Comparison of ENCODE assay signal across 8 mouse cellular contexts in genomic region chr5:137787151-137787928, GRCm38 (mm10). TPM values are rescaled to one million over a fixed set of nuclear protein-coding genes. Genes with fewer than 3 reads are reported as not detected.
A peak's percentile ranks its signal among the peaks of the same experiment; 100 is the strongest.
DNase-seq lines count a peak whose midpoint lies in the region; ATAC-seq and TF ChIP-seq lines count a peak whose summit lies in the region.

Gene Mepce, minus strand, starts transcription at chr5:137787655.
Gene Zcwpw1, plus strand, starts transcription at chr5:137787798.

- under 1% methylated on average over 47 of the region's 48 CpGs for WGBS in heart, embryonic 11.5 days (ENCODE audit: insufficient replicate concordance)
- WGBS in kidney, embryonic 16.5 days, result under 1% methylated on average over 48 of the region's 48 CpGs
- WGBS in liver, adult 2 months, result under 1% methylated on average over 48 of the region's 48 CpGs

- TF ChIP-seq POLR2A in liver, adult 2 months (IDR thresholded peaks at IDR 0.05; ENCODE audit: extremely low read depth, insufficient read depth, low read length), result 0 out of 2 replicates have a peak, but pooled peaks have one; percentile 53
- TF ChIP-seq POLR2A in myocyte (IDR thresholded peaks at IDR 0.05; ENCODE audit: insufficient read length, low read depth), result peak; percentile 76

- peak; percentile 63 for ATAC-seq in erythroblast, adult 5-6 weeks (replicated peaks; ENCODE audit: low FRiP score, poor library complexity, severe bottlenecking)
- ATAC-seq in heart, embryonic 11.5 days (replicated peaks; ENCODE audit: insufficient number of reproducible peaks, low FRiP score, low TSS enrichment), result peak; percentile 52
- ATAC-seq in kidney, embryonic 16.5 days (ENCODE audit: low FRiP score, low TSS enrichment), result peak; percentile 67

- H3K79me2 ChIP-seq in liver, adult 2 months (ENCODE audit: control insufficient read depth, insufficient read depth, low read length), result peaks cover 16% of the 10 kb centered on the region
- H3K79me2 ChIP-seq in myocyte (ENCODE audit: control insufficient read depth, insufficient read depth), result peaks cover 24% of the 10 kb centered on the region

- peak within 1 kb of the TSS; percentile 88 for H3K4me3 ChIP-seq in heart, embryonic 11.5 days (ENCODE audit: low read depth, low read length)
- peak within 1 kb of the TSS; percentile 90 for H3K4me3 ChIP-seq in kidney, embryonic 16.5 days (ENCODE audit: low read length)
- peak within 1 kb of the TSS; percentile 82 for H3K4me3 ChIP-seq in liver, adult 2 months (ENCODE audit: insufficient read depth, low read depth, low read length)
- peak within 1 kb of the TSS; percentile 79 for H3K4me3 ChIP-seq in myocyte

- H3K9ac ChIP-seq in heart, embryonic 11.5 days (ENCODE audit: low read depth, low read length), result peak within 1 kb of the TSS; percentile 97
- peak within 1 kb of the TSS; percentile 98 for H3K9ac ChIP-seq in kidney, embryonic 16.5 days (replicated peaks; ENCODE audit: low read length)
- H3K9ac ChIP-seq in liver, adult 2 months (ENCODE audit: low read depth, low read length), result peak within 1 kb of the TSS; percentile 91

- no peaks in the 10 kb centered on the region; the same call in 1 of the 2 replicates for H3K27me3 ChIP-seq in heart, embryonic 11.5 days (ENCODE audit: control insufficient read depth, insufficient read depth, low read length)
- no peaks in the 10 kb centered on the region for H3K27me3 ChIP-seq in kidney, embryonic 16.5 days (ENCODE audit: insufficient read depth, low read length)
- no peaks in the 10 kb centered on the region for H3K27me3 ChIP-seq in liver, adult 2 months (ENCODE audit: control insufficient read depth, insufficient read depth, low read length)
- no peaks in the 10 kb centered on the region for H3K27me3 ChIP-seq in myocyte (ENCODE audit: control insufficient read depth, insufficient read depth, insufficient read length)
- no peaks in the 10 kb centered on the region for H3K27me3 ChIP-seq in splenic B cell, adult 2 months (ENCODE audit: control insufficient read depth, insufficient read depth, low read length, poor library complexity, severe bottlenecking)

- H3K4me1 ChIP-seq in heart, embryonic 11.5 days (ENCODE audit: control insufficient read depth, insufficient read depth, low read length), result peaks cover 29% of the 10 kb centered on the region
- peaks cover 31% of the 10 kb centered on the region for H3K4me1 ChIP-seq in kidney, embryonic 16.5 days (ENCODE audit: insufficient read depth, low read length)
- H3K4me1 ChIP-seq in liver, adult 2 months (ENCODE audit: control insufficient read depth, insufficient read depth, low read length), result peaks cover 19% of the 10 kb centered on the region

- peaks cover 13% of the 10 kb centered on the region for H3K36me3 ChIP-seq in heart, embryonic 11.5 days (ENCODE audit: control insufficient read depth, insufficient read depth, low read length)
- peaks cover 21% of the 10 kb centered on the region for H3K36me3 ChIP-seq in kidney, embryonic 16.5 days (ENCODE audit: insufficient read depth, low read length)
- peaks cover 5% of the 10 kb centered on the region; the same call in 1 of the 2 replicates for H3K36me3 ChIP-seq in liver, adult 2 months (ENCODE audit: control insufficient read depth, insufficient read depth, low read length)
- peaks cover 3% of the 10 kb centered on the region for H3K36me3 ChIP-seq in myocyte (ENCODE audit: control insufficient read depth, insufficient read depth)
- 0 out of 2 replicates have a peak, but pooled peaks cover under 1% of the 10 kb centered on the region for H3K36me3 ChIP-seq in splenic B cell, adult 2 months (ENCODE audit: control insufficient read depth, insufficient read depth, low read length, poor library complexity, severe bottlenecking)

- H3K27ac ChIP-seq in heart, embryonic 11.5 days (ENCODE audit: low read depth, low read length), result peak within 1 kb of the TSS; percentile 100
- H3K27ac ChIP-seq in kidney, embryonic 16.5 days (ENCODE audit: low read length), result peak within 1 kb of the TSS; percentile 99
- H3K27ac ChIP-seq in liver, adult 2 months (replicated peaks; ENCODE audit: insufficient read depth, low read depth, low read length), result peak within 1 kb of the TSS; percentile 85

- peak within 1 kb of the TSS; percentile 99 for H3ac ChIP-seq in myocyte (ENCODE audit: control insufficient read depth, insufficient read length)

- TF ChIP-seq CTCF in liver, adult 2 months (IDR thresholded peaks at IDR 0.05; ENCODE audit: low read depth, low read length), result peak; percentile 85

- no peaks in the 10 kb centered on the region for H3K9me3 ChIP-seq in heart, embryonic 11.5 days (replicated peaks; ENCODE audit: control insufficient read depth, low read length)
- H3K9me3 ChIP-seq in kidney, embryonic 16.5 days (ENCODE audit: low read length), result no peaks in the 10 kb centered on the region

- peak; percentile 94 to 96 for DNase-seq in B cell, adult 2 months
- peak; percentile 99 for DNase-seq in brain, adult 2 months (ENCODE audit: low read depth, low spot score)
- DNase-seq in liver, adult 2 months (ENCODE audit: extremely low read depth, low read depth, low spot score), result peak; percentile 89
- peak; percentile 97 for DNase-seq in splenic B cell, adult 2 months (ENCODE audit: low read depth, low spot score)

- peak within 1 kb of the TSS; percentile 92 for H3K4me2 ChIP-seq in heart, embryonic 11.5 days
- peak within 1 kb of the TSS; percentile 66 for H3K4me2 ChIP-seq in kidney, embryonic 16.5 days (replicated peaks; ENCODE audit: low read depth, low read length)
- H3K4me2 ChIP-seq in myocyte (ENCODE audit: low read depth), result peak within 1 kb of the TSS; percentile 99

TF ChIP-seq in myocyte, 11 proteins besides CTCF, POLR2A, EP300 and RAD21:
- peak; percentile 76 for TF ChIP-seq E2F4 (IDR thresholded peaks at IDR 0.05; ENCODE audit: insufficient read depth)
- no peak for TF ChIP-seq TCF3 (IDR thresholded peaks at IDR 0.05; ENCODE audit: insufficient read length, low read depth)
- no peak for TF ChIP-seq TCF12 (IDR thresholded peaks at IDR 0.05; ENCODE audit: insufficient read depth, poor library complexity, severe bottlenecking)
- peak; percentile 45 for TF ChIP-seq POLR2AphosphoS2 (IDR thresholded peaks at IDR 0.05; ENCODE audit: insufficient read length, low read depth)
- TF ChIP-seq MYOG (IDR thresholded peaks at IDR 0.05; ENCODE audit: control insufficient read depth in 1 of 3, insufficient read depth in 1 of 3, insufficient read length in 2 of 3, low read depth in 2 of 3), result no peak
- no peak for TF ChIP-seq CEBPB (IDR thresholded peaks at IDR 0.05; ENCODE audit: insufficient read depth, poor library complexity, severe bottlenecking)
- no peak for TF ChIP-seq USF1 (IDR thresholded peaks at IDR 0.05; ENCODE audit: low read depth)
- no peak for TF ChIP-seq REST (IDR thresholded peaks at IDR 0.05; ENCODE audit: insufficient read depth, insufficient read length)
- TF ChIP-seq MAX (IDR thresholded peaks at IDR 0.05; ENCODE audit: low read depth), result peak; percentile 97
- no peak for TF ChIP-seq SRF (IDR thresholded peaks at IDR 0.05; ENCODE audit: control insufficient read depth, insufficient read length, low read depth)
- TF ChIP-seq MYOD1 (IDR thresholded peaks at IDR 0.05; ENCODE audit: control insufficient read depth in 1 of 3, insufficient read length in 2 of 3, low read depth in 2 of 3), result no peak

RNA-seq across cellular contexts. Expression of gene Mepce, which starts in this region (rescaled TPM):
- 7.7 and 11.7 TPM in 2 replicates for total RNA-seq in erythroblast, adult 5-6 weeks (2015; ENCODE audit: low replicate concordance)
- total RNA-seq in erythroblast, adult 5-6 weeks (2017; ENCODE audit: low replicate concordance), result 4.8 and 14.4 TPM in 2 replicates
- 7.4 and 9.2 TPM in 2 replicates for polyA plus RNA-seq in heart, embryonic 11.5 days (2014; fragmentation: Nextera tagmentation; extraction: Ambion mirVana)
- polyA plus RNA-seq in kidney, embryonic 16.5 days (2015; fragmentation: Nextera tagmentation; extraction: Ambion mirVana), result 11.0 and 11.2 TPM in 2 replicates
- total RNA-seq in liver, adult 2 months (2014; rRNA removed), result 13.7 and 15.9 TPM in 2 replicates
- polyA plus RNA-seq in liver, adult 2 months (2012; rRNA removed), result 16.3 and 18.7 TPM in 2 replicates
- 34.4 TPM for polyA plus RNA-seq in myocyte (2012; fragmentation: generic; extraction: Trizol)

RNA-seq across cellular contexts. Expression of gene Zcwpw1, which starts in this region (rescaled TPM):
- 1.7 and 9.2 TPM in 2 replicates for total RNA-seq in erythroblast, adult 5-6 weeks (2015; ENCODE audit: low replicate concordance)
- total RNA-seq in erythroblast, adult 5-6 weeks (2017; ENCODE audit: low replicate concordance), result 5.5 and 6.1 TPM in 2 replicates
- polyA plus RNA-seq in heart, embryonic 11.5 days (2014; fragmentation: Nextera tagmentation; extraction: Ambion mirVana), result 12.4 and 13.7 TPM in 2 replicates
- polyA plus RNA-seq in kidney, embryonic 16.5 days (2015; fragmentation: Nextera tagmentation; extraction: Ambion mirVana), result 24.8 and 31.8 TPM in 2 replicates
- 3.3 and 4.2 TPM in 2 replicates for total RNA-seq in liver, adult 2 months (2014; rRNA removed)
- 1.7 and 1.9 TPM in 2 replicates for polyA plus RNA-seq in liver, adult 2 months (2012; rRNA removed)
- polyA plus RNA-seq in myocyte (2012; fragmentation: generic; extraction: Trizol), result 2.2 TPM

Comparison
In these comparisons a context has a peak if more than half of its experiments do, and no peak if none do; other contexts are left out.
1. Peak in every context shown above with its lines: DNase-seq, ATAC-seq, H3K4me3 ChIP-seq and H3K27ac ChIP-seq.